Mouse (Mus musculus): ENCODE results near the gene Lnx1. TPM values are rescaled to one million over a fixed set of nuclear protein-coding genes. Genes with fewer than 3 reads are reported as not detected.

The Lnx1 gene
- polyA plus RNA-seq, 1 experiment = not detected

- Histone ChIP-seq H3K4me3 (ENCODE audit: insufficient read depth, low read length) (no peak overlapping the region), H3K4me1 (ENCODE audit: control insufficient read depth, insufficient read depth, low read length) (no peaks in the 10 kb centered on the region), H3K27ac (ENCODE audit: insufficient read depth, low read depth, low read length) (no peak overlapping the region)
- no peak for TF ChIP-seq CTCF (IDR thresholded peaks at IDR 0.05; ENCODE audit: low read depth, low read length)
- no peak for TF ChIP-seq POLR2A (IDR thresholded peaks at IDR 0.05; ENCODE audit: borderline replicate concordance, low read depth, low read length)
Observed at GRCm38 (mm10) chr5:74600010-74600409, 102.7 kb downstream of the Lnx1 start.

GRCm38 (mm10) chr5:74593147-74593546 lies 109.6 kb downstream of the Lnx1 start:
- H3K4me3 ChIP-seq (ENCODE audit: insufficient read depth, low read length) = no peak overlapping the region
- TF ChIP-seq POLR2A (IDR thresholded peaks at IDR 0.05; ENCODE audit: borderline replicate concordance, low read depth, low read length) = no peak
- no peak for TF ChIP-seq CTCF (IDR thresholded peaks at IDR 0.05; ENCODE audit: low read depth, low read length)
- no peak overlapping the region for H3K27ac ChIP-seq (ENCODE audit: insufficient read depth, low read depth, low read length)
- no peaks in the 10 kb centered on the region for H3K4me1 ChIP-seq (ENCODE audit: control insufficient read depth, insufficient read depth, low read length)

- Histone ChIP-seq H3K4me1 (ENCODE audit: control insufficient read depth, insufficient read depth, low read length) (no peaks in the 10 kb centered on the region), H3K27ac (ENCODE audit: insufficient read depth, low read depth, low read length) (no peak overlapping the region), H3K4me3 (ENCODE audit: insufficient read depth, low read length) (no peak overlapping the region)
- TF ChIP-seq POLR2A (IDR thresholded peaks at IDR 0.05; ENCODE audit: borderline replicate concordance, low read depth, low read length) (no peak), CTCF (IDR thresholded peaks at IDR 0.05; ENCODE audit: low read depth, low read length) (no peak)
Observed at GRCm38 (mm10) chr5:74591413-74591812, 111.3 kb downstream of the Lnx1 start.

- TF ChIP-seq POLR2A (IDR thresholded peaks at IDR 0.05; ENCODE audit: borderline replicate concordance, low read depth, low read length) (no peak), CTCF (IDR thresholded peaks at IDR 0.05; ENCODE audit: low read depth, low read length) (no peak)
- Histone ChIP-seq H3K27ac (ENCODE audit: insufficient read depth, low read depth, low read length) (no peak overlapping the region), H3K4me1 (ENCODE audit: control insufficient read depth, insufficient read depth, low read length) (no peaks in the 10 kb centered on the region), H3K4me3 (ENCODE audit: insufficient read depth, low read length) (no peak overlapping the region)
Observed at GRCm38 (mm10) chr5:74589133-74589532, 113.6 kb downstream of the Lnx1 start.

- peaks cover 2% of the 10 kb centered on the region; the same call in 1 of the 2 replicates for H3K4me1 ChIP-seq (ENCODE audit: control insufficient read depth, insufficient read depth, low read length)
- H3K4me3 ChIP-seq (ENCODE audit: insufficient read depth, low read length) = no peak overlapping the region
- H3K27ac ChIP-seq (ENCODE audit: insufficient read depth, low read depth, low read length) = no peak overlapping the region
- TF ChIP-seq POLR2A (IDR thresholded peaks at IDR 0.05; ENCODE audit: borderline replicate concordance, low read depth, low read length) (no peak), CTCF (IDR thresholded peaks at IDR 0.05; ENCODE audit: low read depth, low read length) (no peak)
Observed at GRCm38 (mm10) chr5:74571767-74572166, 130.9 kb downstream of the Lnx1 start.

GRCm38 (mm10) chr5:74561151-74561550 lies 141.6 kb downstream of the Lnx1 start:
- Histone ChIP-seq H3K4me1 (ENCODE audit: control insufficient read depth, insufficient read depth, low read length) (no peaks in the 10 kb centered on the region), H3K27ac (ENCODE audit: insufficient read depth, low read depth, low read length) (no peak overlapping the region), H3K4me3 (ENCODE audit: insufficient read depth, low read length) (no peak overlapping the region)
- no peak for TF ChIP-seq CTCF (IDR thresholded peaks at IDR 0.05; ENCODE audit: low read depth, low read length)
- TF ChIP-seq POLR2A (IDR thresholded peaks at IDR 0.05; ENCODE audit: borderline replicate concordance, low read depth, low read length) = no peak

GRCm38 (mm10) chr5:74549566-74549965 lies 153.1 kb downstream of the Lnx1 start:
- Histone ChIP-seq H3K4me3 (ENCODE audit: insufficient read depth, low read length) (no peak overlapping the region), H3K27ac (ENCODE audit: insufficient read depth, low read depth, low read length) (no peak overlapping the region), H3K4me1 (ENCODE audit: control insufficient read depth, insufficient read depth, low read length) (no peaks in the 10 kb centered on the region)
- TF ChIP-seq POLR2A (IDR thresholded peaks at IDR 0.05; ENCODE audit: borderline replicate concordance, low read depth, low read length) = no peak
- no peak for TF ChIP-seq CTCF (IDR thresholded peaks at IDR 0.05; ENCODE audit: low read depth, low read length)

GRCm38 (mm10) chr5:74545606-74546005 lies 157.1 kb downstream of the Lnx1 start:
- peaks cover 4% of the 10 kb centered on the region; the same call in 1 of the 2 replicates for H3K4me1 ChIP-seq (ENCODE audit: control insufficient read depth, insufficient read depth, low read length)
- no peak for TF ChIP-seq POLR2A (IDR thresholded peaks at IDR 0.05; ENCODE audit: borderline replicate concordance, low read depth, low read length)
- TF ChIP-seq CTCF (IDR thresholded peaks at IDR 0.05; ENCODE audit: low read depth, low read length) = no peak
- H3K4me3 ChIP-seq (ENCODE audit: insufficient read depth, low read length) = no peak overlapping the region
- H3K27ac ChIP-seq (ENCODE audit: insufficient read depth, low read depth, low read length) = no peak overlapping the region

Other genes starting within 250 kb of the Lnx1 start
- gene Scfd2, start 171.2 kb downstream of the Lnx1 start, polyA plus RNA-seq (2012; ENCODE audit: insufficient read depth, insufficient read length, missing spikeins) = 10.3 and 10.5 TPM in 2 replicates
- gene Fip1l1, start 167.5 kb downstream of the Lnx1 start, polyA plus RNA-seq (2012; ENCODE audit: insufficient read depth, insufficient read length, missing spikeins) = 58.5 and 63.2 TPM in 2 replicates

Measured in bone marrow macrophage, adult 2 months (primary cell).